Mouse (Mus musculus) hindbrain, embryonic 13.5 days (tissue): Measurements from ENCODE around the gene Wscd1. TPM values are rescaled to one million over a fixed set of nuclear protein-coding genes. Genes with fewer than 3 reads are reported as not detected.
"Not testable (repeated sequence)": the region's sequence is repeated elsewhere in the genome, so short reads cannot be mapped to it uniquely, and the experiment has no call there.

ENCODE experiments used
- ATAC-seq: fragments of 200-750 bp; cut with Nextera tagmentation; 2 replicates; pipeline ENCODE4 v1.8.0; 2017; ENCODE audit warnings: moderate TSS enrichment; ENCODE audit not compliant: low FRiP score
- H3K27ac ChIP-seq: fragments of 300-500 bp; sonication (generic); 2 replicates; pipeline ENCODE4 v1.5.1; 2015; ENCODE audit warnings: inconsistent platforms, mild to moderate bottlenecking, moderate library complexity
- H3K27me3 ChIP-seq: fragments of 300-500 bp; sonication (generic); 2 replicates; pipeline ENCODE4 v1.6.1; 2015; ENCODE audit warnings: mild to moderate bottlenecking, inconsistent platforms
- H3K36me3 ChIP-seq: fragments of 300-500 bp; sonication (generic); 2 replicates; pipeline ENCODE4 v1.6.1; 2015; ENCODE audit warnings: mild to moderate bottlenecking, inconsistent platforms
- H3K4me1 ChIP-seq: fragments of 300-500 bp; sonication (generic); replicated peaks from 2 replicates; pipeline ENCODE4 v1.6.1; 2015; ENCODE audit warnings: inconsistent platforms
- H3K4me2 ChIP-seq: fragments of 300-500 bp; sonication (generic); 2 replicates; pipeline ENCODE4 v1.6.1; 2015; ENCODE audit warnings: inconsistent platforms, mild to moderate bottlenecking, moderate library complexity
- H3K4me3 ChIP-seq: fragments of 300-500 bp; sonication (generic); 2 replicates; pipeline ENCODE4 v1.5.1; 2015; ENCODE audit warnings: mild to moderate bottlenecking, inconsistent platforms
- H3K9ac ChIP-seq: fragments of 300-500 bp; sonication (generic); 2 replicates; pipeline ENCODE4 v1.6.1; 2015; ENCODE audit warnings: mild to moderate bottlenecking, inconsistent platforms
- H3K9me3 ChIP-seq: fragments of 300-500 bp; sonication (generic); 2 replicates; pipeline ENCODE4 v1.6.1; 2016; ENCODE audit warnings: inconsistent platforms
- WGBS: fragments of 180-500 bp; shearing (Covaris S2); methylation state at CpG from one replicate; pipeline ENCODE4 v1.1.7; 2015; 5-methylcytosine and 5-hydroxymethylcytosine counted together
- polyA plus RNA-seq: library from polyadenylated mRNA; unstranded; fragments of >200 nt; fragmentation: Nextera tagmentation; extraction: Ambion mirVana; gene quantifications from 2 replicates; pipeline ENCODE4 v1.2.1, GENCODE M21; 2015

The Wscd1 gene
- polyA plus RNA-seq, 1 experiment from 2014 or later, result 69.8 TPM

DNA sequence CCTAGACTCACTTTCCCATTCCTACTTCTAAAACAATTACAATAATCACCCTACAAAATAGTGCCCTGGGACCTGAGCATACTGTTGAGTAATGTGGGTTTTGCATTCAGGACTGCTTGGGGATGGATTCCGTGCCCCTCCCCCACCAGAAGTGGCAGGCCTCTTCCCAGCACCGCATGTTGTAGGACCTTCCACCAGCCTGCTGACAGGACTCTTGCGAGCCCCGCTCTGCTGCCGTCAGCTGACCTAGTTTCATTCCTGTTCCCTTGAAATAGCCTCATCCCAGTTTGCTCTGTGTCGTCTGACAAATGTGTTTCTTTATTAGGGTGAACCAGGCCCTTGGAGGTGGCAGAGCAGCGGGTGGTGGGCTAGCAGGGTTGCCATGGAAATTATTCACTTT is 64.8 kb downstream of the Wscd1 start:
- Histone ChIP-seq H3K4me2 (no peak overlapping the region), H3K27me3 (peaks cover 3% of the 10 kb centered on the region; the same call in 1 of the 2 replicates)
- peak; percentile 49; the same call in 1 of the 2 replicates for ATAC-seq

DNA sequence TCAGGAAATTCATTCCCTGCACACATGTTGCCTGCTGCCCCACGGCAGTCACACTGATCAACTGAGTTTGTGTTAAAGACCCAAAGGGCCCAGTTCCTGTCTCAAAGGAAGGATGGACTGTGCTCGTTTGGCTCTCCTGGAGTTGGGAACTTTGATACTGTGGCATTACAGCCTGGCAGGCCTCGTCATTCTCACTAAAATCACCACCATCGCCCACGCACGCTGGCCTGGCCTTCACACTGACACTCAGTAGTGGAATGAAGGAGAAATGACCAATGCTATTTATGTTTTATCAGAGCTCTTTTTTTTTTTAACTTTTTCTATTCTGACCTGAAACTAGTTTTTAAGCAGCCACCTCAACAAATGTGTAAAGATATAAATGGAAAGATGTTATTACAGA is 65.6 kb downstream of the Wscd1 start:
- H3K4me2 ChIP-seq, result no peak overlapping the region
- 0 out of 2 replicates have a peak overlapping the region, but pooled peaks have one; percentile 0 for H3K27ac ChIP-seq
- no peaks in the 10 kb centered on the region for H3K9me3 ChIP-seq
- peaks cover 3% of the 10 kb centered on the region; the same call in 1 of the 2 replicates for H3K27me3 ChIP-seq
- peaks cover 39% of the 10 kb centered on the region for H3K4me1 ChIP-seq
- 85% methylated on average over 6 of the region's 6 CpGs for WGBS
- H3K4me3 ChIP-seq, result no peak overlapping the region
- ATAC-seq, result no peak
- no peak overlapping the region for H3K9ac ChIP-seq
- H3K36me3 ChIP-seq, result no peaks in the 10 kb centered on the region

More for the DNA sequence above, 64.8 kb downstream of the Wscd1 start:
- Histone ChIP-seq H3K4me3 (no peak overlapping the region), H3K36me3 (no peaks in the 10 kb centered on the region), H3K9ac (no peak overlapping the region), H3K9me3 (no peaks in the 10 kb centered on the region), H3K27ac (peak overlapping the region; percentile 0; the same call in 1 of the 2 replicates), H3K4me1 (peaks cover 39% of the 10 kb centered on the region)
- WGBS, result 21% methylated on average over 7 of the region's 7 CpGs

DNA sequence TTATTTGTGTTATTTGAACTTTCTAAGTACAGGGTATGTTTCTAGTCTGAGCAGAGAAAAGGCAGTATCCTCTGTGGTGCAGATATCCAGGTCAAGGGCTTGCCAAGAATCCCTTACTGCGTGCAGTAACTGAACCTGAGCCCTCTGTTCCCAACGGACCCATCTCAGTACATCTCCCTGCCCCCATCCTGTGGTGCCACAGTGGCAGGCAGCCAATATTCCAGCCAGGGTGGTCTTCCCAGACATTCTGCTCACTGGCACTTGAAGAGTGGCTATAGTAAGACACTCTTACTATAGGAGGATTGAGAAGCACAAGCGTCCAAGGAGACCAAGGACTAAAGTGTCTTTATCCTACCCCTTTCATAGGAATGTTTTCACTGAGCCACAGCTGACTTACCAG is 67.2 kb downstream of the Wscd1 start:
- Histone ChIP-seq H3K4me3 (no peak overlapping the region), H3K9ac (no peak overlapping the region), H3K27ac (no peak overlapping the region), H3K4me2 (no peak overlapping the region), H3K9me3 (no peaks in the 10 kb centered on the region), H3K4me1 (peaks cover 35% of the 10 kb centered on the region), H3K27me3 (peaks cover 3% of the 10 kb centered on the region; the same call in 1 of the 2 replicates), H3K36me3 (no peaks in the 10 kb centered on the region)
- ATAC-seq, result no peak
- WGBS, result 61% methylated on average over 3 of the region's 3 CpGs

DNA sequence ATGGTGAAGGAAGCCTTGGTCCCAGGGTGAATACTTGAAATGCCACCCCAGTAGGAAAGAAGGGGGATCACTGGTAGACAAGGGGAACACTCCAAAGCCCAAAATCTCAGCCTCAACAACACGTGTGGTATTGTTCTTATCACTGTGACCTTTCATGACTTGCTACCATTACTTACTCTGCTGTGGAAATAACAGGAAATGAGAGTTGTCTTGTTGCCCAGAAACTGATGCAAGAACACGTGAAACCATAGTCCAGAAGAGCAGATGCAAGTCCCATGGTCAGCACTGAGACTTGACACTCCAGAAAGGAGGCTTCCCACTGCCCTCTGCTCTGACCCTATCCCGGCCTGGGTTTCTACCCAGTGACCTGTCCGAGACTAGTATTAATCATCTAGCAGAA is 67.6 kb downstream of the Wscd1 start:
- no peak for ATAC-seq
- WGBS, result 72% methylated on average over 4 of the region's 4 CpGs
- H3K36me3 ChIP-seq, result no peaks in the 10 kb centered on the region
- H3K9ac ChIP-seq, result no peak overlapping the region
- H3K27me3 ChIP-seq, result peaks cover 3% of the 10 kb centered on the region; the same call in 1 of the 2 replicates
- no peak overlapping the region for H3K27ac ChIP-seq
- peaks cover 30% of the 10 kb centered on the region for H3K4me1 ChIP-seq
- no peak overlapping the region for H3K4me2 ChIP-seq
- no peak overlapping the region for H3K4me3 ChIP-seq
- no peaks in the 10 kb centered on the region for H3K9me3 ChIP-seq

DNA sequence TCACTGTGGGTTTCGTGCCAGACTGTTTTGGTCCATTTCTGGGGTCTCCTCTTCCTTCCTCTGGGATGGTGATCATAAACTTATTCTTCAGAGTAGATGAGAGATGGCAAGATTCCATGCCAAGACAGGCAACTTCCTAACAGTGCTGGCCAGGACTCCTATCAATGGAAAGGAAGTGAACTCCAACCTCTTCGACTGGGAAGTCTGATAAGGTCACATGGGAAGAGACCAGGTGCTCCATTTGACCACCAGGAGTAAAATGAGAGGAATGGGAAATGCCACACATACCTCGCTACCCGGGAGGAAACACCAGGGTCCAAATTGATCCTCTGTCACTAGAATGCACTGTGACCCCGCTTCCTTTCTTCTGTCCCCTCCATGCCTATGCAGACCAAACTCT is 68.4 kb downstream of the Wscd1 start:
- Histone ChIP-seq H3K9me3 (no peaks in the 10 kb centered on the region), H3K4me2 (no peak overlapping the region), H3K36me3 (no peaks in the 10 kb centered on the region), H3K4me3 (no peak overlapping the region), H3K27ac (no peak overlapping the region), H3K4me1 (peaks cover 27% of the 10 kb centered on the region), H3K27me3 (peaks cover 3% of the 10 kb centered on the region; the same call in 1 of the 2 replicates), H3K9ac (no peak overlapping the region)
- WGBS, result 77% methylated on average over 5 of the region's 5 CpGs
- ATAC-seq, result no peak

DNA sequence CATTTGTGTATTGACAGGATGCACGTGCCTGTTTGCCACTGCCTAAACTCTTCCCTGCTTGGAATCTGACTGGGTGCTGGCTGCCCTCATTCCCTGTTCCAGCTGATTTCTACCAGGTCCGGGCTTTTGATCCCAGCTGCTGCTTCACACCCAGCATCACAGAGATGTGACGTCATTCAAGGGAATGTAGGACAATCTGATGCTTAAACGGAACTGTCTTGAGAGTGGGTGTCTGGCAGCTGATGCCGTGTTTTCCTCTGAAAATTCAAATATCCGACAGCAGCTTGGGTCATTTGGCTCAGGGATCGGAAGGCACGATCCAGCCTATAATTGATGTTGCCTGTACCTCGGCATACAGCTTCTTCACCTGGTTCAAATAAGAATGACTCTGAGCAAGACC is 70.2 kb downstream of the Wscd1 start:
- Histone ChIP-seq H3K27me3 (peaks cover 3% of the 10 kb centered on the region; the same call in 1 of the 2 replicates), H3K36me3 (no peaks in the 10 kb centered on the region), H3K4me1 (peaks cover 11% of the 10 kb centered on the region), H3K4me2 (no peak overlapping the region), H3K4me3 (no peak overlapping the region), H3K27ac (no peak overlapping the region), H3K9me3 (no peaks in the 10 kb centered on the region), H3K9ac (no peak overlapping the region)
- ATAC-seq, result no peak
- 81% methylated on average over 9 of the region's 9 CpGs for WGBS

DNA sequence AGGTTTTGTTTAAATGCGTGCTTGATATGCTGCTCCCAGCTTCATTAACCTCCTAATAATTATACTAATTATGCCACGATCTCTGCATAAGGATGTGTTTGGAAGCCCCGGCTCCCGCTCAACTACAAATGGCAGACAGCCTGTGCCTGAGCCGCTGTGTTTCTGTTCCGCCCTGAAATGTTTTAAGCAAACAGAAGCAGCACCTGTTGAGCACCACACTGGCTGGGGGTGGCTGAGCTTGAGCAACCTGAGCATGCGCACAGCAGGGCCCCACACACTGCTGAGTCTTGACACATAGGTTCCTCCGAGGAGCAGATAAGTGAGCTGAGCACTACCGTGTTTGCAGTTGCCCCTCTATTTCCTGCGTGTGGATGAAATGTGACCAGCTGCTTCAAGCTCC is 71.1 kb downstream of the Wscd1 start:
- H3K4me1 ChIP-seq, result peaks cover 15% of the 10 kb centered on the region
- WGBS, result 51% methylated on average over 10 of the region's 10 CpGs
- 0 out of 2 replicates have a peak overlapping the region, but pooled peaks have one; percentile 6 for H3K4me2 ChIP-seq
- no peak overlapping the region for H3K4me3 ChIP-seq
- H3K27ac ChIP-seq, result no peak overlapping the region
- no peaks in the 10 kb centered on the region for H3K36me3 ChIP-seq
- no peak overlapping the region for H3K9ac ChIP-seq
- no peak for ATAC-seq
- H3K27me3 ChIP-seq, result peaks cover 3% of the 10 kb centered on the region; the same call in 1 of the 2 replicates
- no peaks in the 10 kb centered on the region for H3K9me3 ChIP-seq

DNA sequence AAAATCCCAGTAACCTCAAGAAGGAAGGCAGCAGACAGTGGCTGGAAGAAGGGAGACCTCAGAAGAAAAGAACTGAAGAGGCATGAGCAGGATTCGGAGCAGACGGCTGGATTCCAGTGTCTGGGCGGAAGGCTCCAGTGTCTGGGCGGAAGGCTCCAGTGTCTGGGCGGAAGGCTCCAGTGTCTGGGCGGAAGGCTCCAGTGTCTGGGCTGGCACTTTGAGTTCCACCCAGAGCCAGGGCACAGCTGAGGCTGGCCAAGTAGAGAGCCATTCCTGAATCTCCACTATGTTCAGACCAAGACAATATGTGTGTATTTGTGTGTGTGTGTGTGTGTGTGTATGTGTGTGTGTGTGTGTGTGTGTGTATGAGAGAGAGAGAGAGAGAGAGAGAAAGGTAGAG is 71.8 kb downstream of the Wscd1 start:
- H3K4me2 ChIP-seq, ATAC-seq, H3K4me3 ChIP-seq, H3K36me3 ChIP-seq, H3K27me3 ChIP-seq, H3K9me3 ChIP-seq, H3K9ac ChIP-seq, H3K27ac ChIP-seq: not testable (repeated sequence)
- H3K4me1 ChIP-seq, result peaks cover 22% of the 10 kb centered on the region
- 87% methylated on average over 6 of the region's 6 CpGs for WGBS

DNA sequence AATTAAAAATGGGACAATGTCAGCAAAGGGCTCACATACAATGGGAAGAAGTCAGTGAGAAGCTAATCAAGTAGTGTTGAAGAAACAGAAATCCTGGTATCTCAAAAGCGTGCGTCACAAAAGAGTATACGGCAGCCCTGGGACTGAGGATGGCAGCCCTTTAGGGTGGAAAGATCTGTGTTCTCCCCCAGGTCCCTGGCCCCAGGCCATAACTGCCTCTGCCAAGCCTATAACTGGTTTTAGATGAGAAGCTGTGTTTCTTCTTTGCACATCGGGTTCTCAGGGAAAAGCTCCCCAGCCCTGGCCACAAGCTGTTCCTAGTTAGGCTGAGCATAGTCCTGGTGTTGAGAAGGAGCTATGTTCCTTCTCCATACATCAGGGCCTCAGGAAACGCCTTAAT is 72.3 kb downstream of the Wscd1 start:
- Histone ChIP-seq H3K36me3 (no peaks in the 10 kb centered on the region), H3K27me3 (peaks cover 3% of the 10 kb centered on the region; the same call in 1 of the 2 replicates), H3K9me3 (no peaks in the 10 kb centered on the region), H3K4me2 (no peak overlapping the region), H3K4me3 (no peak overlapping the region), H3K27ac (no peak overlapping the region), H3K9ac (no peak overlapping the region), H3K4me1 (peaks cover 20% of the 10 kb centered on the region)
- 93% methylated on average over 5 of the region's 5 CpGs for WGBS
- no peak for ATAC-seq

DNA sequence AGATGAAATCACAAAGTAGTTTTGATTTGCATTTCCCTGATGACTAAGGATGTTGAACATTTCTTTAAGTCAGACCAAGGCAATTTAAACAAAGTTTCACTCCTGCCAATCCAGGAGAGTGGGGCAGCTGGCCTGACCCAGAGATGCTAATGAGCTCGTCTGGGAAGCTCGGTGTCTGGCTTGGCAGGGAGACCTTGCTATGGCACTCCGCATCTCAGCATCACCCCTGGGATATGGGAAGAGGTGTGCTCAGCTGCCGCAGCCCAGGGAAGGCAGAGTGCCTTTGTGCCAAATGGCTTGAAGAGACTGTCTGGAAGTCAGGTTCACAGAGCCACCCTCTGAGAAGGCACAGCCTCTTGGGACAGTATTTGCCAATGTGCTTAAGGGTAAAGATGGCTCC is 75.3 kb downstream of the Wscd1 start:
- Histone ChIP-seq H3K9ac (no peak overlapping the region), H3K9me3 (no peaks in the 10 kb centered on the region), H3K4me2 (no peak overlapping the region), H3K4me3 (no peak overlapping the region), H3K4me1 (peaks cover 20% of the 10 kb centered on the region), H3K36me3 (no peaks in the 10 kb centered on the region), H3K27ac (no peak overlapping the region), H3K27me3 (no peaks in the 10 kb centered on the region)
- ATAC-seq, result no peak
- WGBS, result 37% methylated on average over 4 of the region's 4 CpGs
